Mouse (Mus musculus) embryo, embryonic 11 days (tissue): ENCODE measurements at regions not wholly inside any gene's neighbourhood (a gene's known extent, or its start where the extent isn't known, plus 50 kb on each side); places are given as distances from the start of the nearest gene placed in this dataset.

Experiments
- DNase-seq: peaks from one replicate; pipeline ENCODE4 v3.0.0-alpha.2; 2015

DNA sequence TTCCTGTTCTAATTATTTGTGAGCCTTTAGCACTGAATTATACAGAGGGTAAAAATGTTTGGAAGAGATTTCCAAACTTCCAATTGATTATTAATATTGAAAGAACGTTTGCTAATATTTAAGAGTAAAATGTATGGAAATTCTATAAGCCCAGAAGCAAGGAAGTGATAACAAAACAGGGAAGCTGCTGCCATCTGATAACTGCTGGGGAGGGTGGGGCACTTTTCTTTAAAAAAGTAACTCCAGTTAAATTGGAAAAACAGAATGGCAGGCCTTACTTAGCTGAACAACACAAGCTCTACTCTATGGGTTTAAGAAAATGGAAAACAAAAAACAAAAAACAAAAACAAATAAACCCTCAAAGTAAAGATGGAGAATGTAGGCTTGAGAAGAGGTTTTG, 1327.7 kb downstream of the Hace1 start:
- no peak for DNase-seq

DNA sequence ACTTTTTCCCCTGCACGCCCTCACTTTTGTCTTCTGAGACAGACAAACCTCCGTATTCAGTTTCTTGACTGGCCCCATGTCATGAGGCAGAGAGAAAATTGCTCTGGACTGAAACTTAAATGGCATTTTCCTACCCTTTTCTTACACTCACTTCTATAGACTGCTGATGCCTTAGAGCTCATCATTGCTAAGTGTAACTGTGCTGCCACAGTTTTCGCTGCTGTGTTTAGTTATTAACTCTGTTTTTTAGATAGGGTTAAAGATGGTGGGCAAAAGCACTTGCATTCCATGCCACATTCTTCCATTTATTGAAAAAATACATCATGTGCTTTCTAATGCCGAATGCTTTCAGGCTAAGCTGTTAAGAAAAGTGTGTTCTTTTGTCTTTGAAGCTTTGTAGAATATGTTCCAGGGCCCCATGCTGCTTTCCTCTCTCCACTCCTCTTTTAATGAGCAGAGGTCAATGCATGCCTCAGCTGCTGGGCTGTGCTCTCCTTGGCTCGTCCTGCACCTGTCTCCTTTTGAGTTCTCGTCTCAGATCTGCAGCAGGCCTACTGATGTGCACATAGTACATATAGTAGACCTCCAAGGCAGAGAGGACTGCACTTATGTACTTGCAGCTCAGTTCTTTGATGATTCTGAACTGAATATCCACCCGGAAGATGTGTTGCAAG, 1345.0 kb downstream of the Hace1 start:
- DNase-seq: peak; percentile 22

DNA sequence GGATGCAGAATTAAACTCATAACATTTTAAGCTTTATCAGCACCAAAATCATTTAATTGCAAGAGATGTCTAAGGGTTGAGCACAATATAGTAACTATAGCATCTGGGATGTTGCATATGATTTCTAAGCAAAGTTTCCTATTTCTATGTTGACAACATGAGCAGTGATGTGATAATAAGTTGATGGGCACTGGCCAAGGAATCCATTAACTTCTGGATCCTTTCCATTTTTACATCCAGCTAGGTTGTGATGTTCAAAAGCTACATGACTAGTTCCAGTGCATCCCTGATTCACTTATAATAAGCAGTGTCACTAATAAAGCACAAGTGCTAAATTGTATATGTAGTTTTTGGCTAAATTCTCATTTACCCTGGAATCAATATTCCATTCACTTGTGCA, 1356.7 kb downstream of the Hace1 start:
- DNase-seq: no peak

DNA sequence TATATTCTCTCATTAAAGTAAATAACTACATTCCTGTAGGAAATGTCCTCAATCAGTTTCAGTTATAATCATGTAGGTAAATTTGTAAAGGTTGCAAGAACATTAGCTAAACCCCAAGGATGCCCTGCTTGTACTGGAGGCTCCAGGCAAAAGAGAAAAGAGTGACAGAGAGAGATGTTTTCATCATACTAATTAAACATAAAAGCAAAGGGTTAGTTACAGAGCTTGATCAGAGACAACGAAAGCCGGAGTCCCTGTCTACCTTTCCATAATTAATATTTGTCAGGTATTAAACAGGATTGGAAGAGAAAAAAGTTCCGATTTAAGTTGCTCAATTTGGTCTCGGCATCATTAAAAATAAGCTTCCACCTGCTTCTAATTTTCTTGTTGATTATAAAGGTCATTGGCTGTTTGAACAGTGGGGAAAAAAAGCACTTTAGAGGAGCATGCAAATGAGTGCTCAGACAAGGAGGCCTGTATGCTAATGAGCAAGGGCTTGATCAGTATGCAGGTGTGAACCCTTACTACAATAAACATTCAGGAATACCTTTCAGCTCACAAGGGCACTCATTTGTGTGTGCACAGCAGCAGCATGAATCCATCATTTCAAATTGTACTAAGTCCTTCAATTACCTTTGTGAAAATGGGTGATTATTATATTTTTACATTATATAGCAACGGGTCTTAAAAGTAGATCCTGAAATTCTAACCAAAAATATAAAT, 1358.8 kb downstream of the Hace1 start:
- DNase-seq: no peak

DNA sequence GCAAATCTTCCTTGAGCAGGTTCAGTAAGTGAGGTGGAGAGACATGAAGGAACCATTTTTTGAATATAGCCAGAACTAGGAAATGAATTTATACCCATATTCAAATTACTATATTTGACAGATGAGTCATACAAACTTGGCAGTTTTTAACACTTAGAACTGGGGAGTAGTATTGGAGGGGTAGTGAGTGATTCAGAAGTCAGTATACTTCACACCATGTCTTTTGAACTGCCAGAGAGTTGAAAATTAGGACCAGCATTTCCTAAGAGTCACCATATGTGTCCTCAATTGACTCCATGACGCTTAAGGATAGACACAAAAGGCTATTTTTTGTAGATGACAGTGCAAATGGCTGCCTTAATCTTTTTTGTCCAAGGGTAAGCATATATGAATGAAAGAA, 1361.7 kb downstream of the Hace1 start:
- DNase-seq: peak; percentile 9

DNA sequence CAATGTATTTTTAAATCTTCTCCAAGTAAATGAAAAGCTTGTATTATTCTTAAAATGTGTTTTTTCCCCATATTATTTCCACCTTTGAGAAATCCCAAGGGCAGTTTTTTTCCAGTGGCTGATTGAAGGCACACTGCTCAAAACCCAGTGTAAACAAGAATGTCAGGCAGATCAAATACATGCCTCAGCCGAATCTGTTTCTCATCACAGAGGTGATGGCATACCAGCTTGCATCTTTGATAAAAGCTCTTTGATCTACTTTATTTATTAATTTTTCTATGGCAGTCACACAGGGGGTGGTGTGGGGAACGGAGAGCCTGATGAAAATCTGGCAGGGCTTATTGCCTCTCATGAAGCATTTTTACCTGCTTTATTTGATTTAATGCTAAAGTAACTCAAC, 1362.2 kb downstream of the Hace1 start:
- peak; percentile 55 for DNase-seq

DNA sequence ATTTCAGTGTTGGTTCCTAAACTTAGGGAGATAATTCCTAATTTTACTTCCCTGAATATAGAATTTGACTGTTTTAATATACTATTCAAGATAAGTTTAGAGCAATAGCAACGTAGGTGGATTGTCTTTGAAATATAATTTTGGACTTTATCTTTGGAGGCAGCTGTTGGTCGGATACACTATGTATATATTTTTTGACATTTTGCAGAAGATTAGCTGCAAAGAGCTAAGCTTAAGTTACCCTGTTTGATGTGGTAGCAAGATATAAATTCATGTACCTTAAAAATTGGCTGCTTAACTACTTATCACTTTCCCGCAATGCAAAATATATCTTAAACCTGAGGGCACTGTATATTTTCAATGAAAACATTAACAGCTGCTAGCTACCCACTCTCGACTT, 1375.3 kb downstream of the Hace1 start:
- no peak for DNase-seq

DNA sequence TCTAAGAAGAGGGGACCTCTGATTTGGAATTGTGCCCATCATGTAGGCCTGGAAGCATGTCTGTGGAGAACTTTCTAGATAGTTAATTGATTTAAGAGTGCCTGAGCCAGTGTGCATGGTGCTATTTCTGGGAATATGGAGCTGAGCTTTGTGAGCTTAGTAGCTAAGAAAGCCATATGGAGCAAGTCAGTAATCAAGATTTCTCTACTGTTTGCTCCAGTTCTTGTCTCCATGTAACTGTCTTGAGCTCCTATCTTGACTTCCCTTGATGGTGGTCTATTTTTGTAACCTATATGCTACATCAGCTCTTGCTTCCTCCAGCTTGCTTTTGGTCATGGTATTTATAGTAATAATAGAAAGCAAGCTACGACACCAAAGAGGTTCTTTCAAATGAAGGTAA, 1377.1 kb downstream of the Hace1 start:
- DNase-seq: no peak

DNA sequence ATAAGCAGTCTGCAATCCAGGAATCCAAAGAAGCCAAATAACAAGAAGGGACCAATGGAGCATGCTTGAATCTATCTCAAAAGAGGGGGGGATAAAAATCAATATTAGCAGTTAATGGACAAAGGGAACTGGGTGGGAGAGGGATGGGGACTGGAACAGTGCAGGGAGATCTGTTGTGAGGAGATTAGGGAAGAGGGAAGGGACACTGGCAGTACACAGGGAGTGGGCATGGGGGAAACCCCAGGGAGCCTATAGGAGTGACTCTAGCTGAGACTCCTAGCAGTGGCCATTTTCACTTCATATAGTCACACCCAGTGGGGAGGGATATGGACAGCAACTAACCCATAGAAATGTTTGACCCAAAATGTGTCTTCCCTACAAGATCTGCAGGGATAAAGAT, 1402.8 kb downstream of the Hace1 start:
- no peak for DNase-seq

DNA sequence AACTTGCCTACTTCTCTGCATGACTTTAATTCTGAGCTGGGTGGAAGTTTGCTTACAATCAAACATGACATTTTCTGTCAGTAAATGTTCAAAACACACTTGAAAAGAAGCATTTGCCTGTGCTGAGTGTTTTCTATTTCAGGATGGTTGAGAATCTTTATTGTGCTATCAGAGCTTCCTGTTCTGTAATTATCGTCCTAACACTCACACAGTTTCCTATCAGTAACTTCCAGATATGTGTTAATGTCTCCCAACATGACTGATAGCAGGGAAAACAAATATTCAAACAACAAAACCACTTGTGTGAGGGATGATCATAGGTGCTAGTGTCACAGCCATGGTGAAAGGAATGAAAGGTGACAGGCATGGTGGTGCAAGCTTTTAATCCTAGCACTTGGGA, 1422.1 kb downstream of the Hace1 start:
- DNase-seq: no peak

DNA sequence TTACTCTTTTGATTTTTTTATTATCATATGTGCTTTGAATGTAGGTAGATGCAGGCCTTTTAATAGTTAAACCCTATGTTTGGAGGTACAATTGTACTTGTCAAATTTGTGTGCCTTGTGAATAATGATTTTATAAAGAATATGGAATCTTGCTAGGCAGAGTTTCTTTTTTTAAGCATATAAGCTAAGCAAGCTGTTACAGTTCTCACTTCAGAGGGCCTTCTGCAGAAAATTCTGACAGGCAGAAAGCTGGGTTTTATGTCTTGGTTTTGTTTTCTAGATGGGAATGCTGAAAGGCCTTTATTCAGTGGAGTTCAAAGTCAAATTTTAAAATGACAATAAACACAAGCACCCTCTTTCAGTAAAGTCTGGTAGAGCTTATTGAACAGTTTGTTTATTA, 1451.1 kb downstream of the Hace1 start:
- no peak for DNase-seq

DNA sequence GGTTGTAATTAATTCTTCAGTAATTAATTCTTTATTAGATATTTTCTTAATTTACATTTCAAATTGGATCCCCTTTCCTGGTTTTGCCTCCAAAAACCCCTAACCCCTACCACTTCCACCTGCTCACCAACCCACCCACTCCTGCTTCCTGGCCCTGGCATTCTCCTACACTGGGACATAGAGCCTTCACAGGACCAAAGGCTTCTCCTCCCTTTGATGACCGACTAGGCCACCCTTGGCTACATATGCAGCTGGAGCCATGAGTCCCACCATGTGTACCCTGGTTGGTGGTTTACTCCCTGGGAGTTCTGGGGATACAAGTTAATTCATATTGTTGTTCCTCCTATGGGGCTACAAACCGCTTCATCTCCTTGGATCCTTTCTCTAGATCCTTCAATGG, 1477.0 kb downstream of the Hace1 start:
- no peak for DNase-seq

DNA sequence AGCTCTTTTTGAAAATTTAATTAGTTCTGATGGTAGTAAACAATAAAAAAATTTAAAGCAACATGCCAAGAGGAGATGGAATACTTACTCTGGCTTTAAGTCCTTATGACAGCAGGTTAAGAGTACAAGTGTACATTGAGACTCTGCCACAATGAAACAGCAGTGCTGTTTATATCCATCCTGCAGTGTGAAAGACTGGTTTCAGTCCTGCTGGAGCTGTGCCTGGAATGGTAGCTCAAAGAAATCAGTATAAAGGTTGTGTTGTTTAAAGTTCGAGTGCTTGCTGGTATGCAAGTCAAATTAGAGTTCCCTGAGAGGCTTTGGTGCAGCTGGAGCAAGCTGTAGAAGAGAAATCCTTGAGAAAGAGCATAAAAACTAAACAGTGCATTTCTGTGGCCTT, 1524.9 kb downstream of the Hace1 start:
- DNase-seq: peak; percentile 0
